Mouse (Mus musculus) activated CD4-positive, CD25-positive, alpha-beta regulatory T cell (primary cell): ENCODE data around the gene 1700001K19Rik. TPM values are rescaled to one million over a fixed set of nuclear protein-coding genes. Genes with fewer than 3 reads are reported as not detected.

Experiments
- polyA plus RNA-seq, 2 experiments: library from polyadenylated mRNA; unstranded; fragments of 100-300 nt; shearing (Covaris generic); gene quantifications; one replicate each; pipeline ENCODE4 v1.2.1; 2017

1700001K19Rik gene
- polyA plus RNA-seq = not detected

GRCm38 (mm10) chr12:110682561-110683299 is at the start of gene 1700001K19Rik:
TSS of gene 1700001K19Rik (minus strand) at chr12:110682619.

GRCm38 (mm10) chr12:110702556-110702955 is 20.1 kb upstream of the 1700001K19Rik start, which contains the start of gene Hsp90aa1:
TSS of gene Hsp90aa1 (minus strand) at chr12:110702728.

Other genes with a start within 250 kb of the 1700001K19Rik start
- 100 to 1,000 TPM; 215 to 227 TPM for gene Ppp2r5c, start 235.5 kb downstream of the 1700001K19Rik start, polyA plus RNA-seq
- gene Dync1h1, start 81.2 kb downstream of the 1700001K19Rik start, polyA plus RNA-seq = 10 to 100 TPM; 19.5 to 29.8 TPM
- gene Hsp90aa1, start 20.1 kb upstream of the 1700001K19Rik start, polyA plus RNA-seq = 100 to 1,000 TPM; 284 to 344 TPM
- gene Wdr20, start 55.3 kb upstream of the 1700001K19Rik start, polyA plus RNA-seq = 10 to 100 TPM; 61.2 to 67.3 TPM
- gene Mok, start 158.3 kb upstream of the 1700001K19Rik start, polyA plus RNA-seq = under 1 TPM in 1 of 2 experiments, not detected in 1; 0.26 TPM
- gene Zfp839, start 167.6 kb upstream of the 1700001K19Rik start, polyA plus RNA-seq = 1 to 10 TPM; 2.3 to 4.5 TPM
- 10 to 100 TPM; 31.8 to 41.4 TPM for gene Cinp, start 206.5 kb upstream of the 1700001K19Rik start, polyA plus RNA-seq
- gene Tecpr2, start 206.6 kb upstream of the 1700001K19Rik start, polyA plus RNA-seq = 1 to 10 TPM; 1.3 to 1.8 TPM